Mouse (Mus musculus) forebrain, embryonic 15.5 days (tissue): ENCODE measurements around the gene Lamc3. TPM values are rescaled to one million over a fixed set of nuclear protein-coding genes. Genes with fewer than 3 reads are reported as not detected.

ENCODE experiments used
- ATAC-seq: fragments of 200-750 bp; cut with Nextera tagmentation; replicated peaks from 2 replicates; pipeline ENCODE4 v1.8.0; 2017; ENCODE audit warnings: mild to moderate bottlenecking, moderate TSS enrichment, moderate library complexity
- H3K27ac ChIP-seq: fragments of 300-500 bp; sonication (generic); replicated peaks from 2 replicates; pipeline ENCODE4 v1.5.1; 2015; ENCODE audit warnings: mild to moderate bottlenecking, inconsistent platforms
- H3K27me3 ChIP-seq: fragments of 300-500 bp; sonication (generic); 2 replicates; pipeline ENCODE4 v1.6.1; 2015; ENCODE audit warnings: inconsistent platforms
- H3K36me3 ChIP-seq: fragments of 300-500 bp; sonication (generic); 2 replicates; pipeline ENCODE4 v1.6.1; 2015; ENCODE audit warnings: mild to moderate bottlenecking, inconsistent platforms
- H3K4me1 ChIP-seq: fragments of 300-500 bp; sonication (generic); 2 replicates; pipeline ENCODE4 v1.6.1; 2015; ENCODE audit warnings: inconsistent platforms
- H3K4me2 ChIP-seq: fragments of 300-500 bp; sonication (generic); replicated peaks from 2 replicates; pipeline ENCODE4 v1.6.1; 2015; ENCODE audit warnings: mild to moderate bottlenecking, inconsistent platforms
- H3K4me3 ChIP-seq: fragments of 300-500 bp; sonication (generic); 2 replicates; pipeline ENCODE4 v1.5.1; 2015; ENCODE audit warnings: mild to moderate bottlenecking, inconsistent platforms
- H3K9ac ChIP-seq: fragments of 300-500 bp; sonication (generic); replicated peaks from 2 replicates; pipeline ENCODE4 v1.6.1; 2015; ENCODE audit warnings: mild to moderate bottlenecking, inconsistent platforms
- H3K9me3 ChIP-seq: fragments of 300-500 bp; sonication (generic); 2 replicates; pipeline ENCODE4 v1.6.1; 2016; ENCODE audit warnings: inconsistent platforms
- WGBS: fragments of 180-500 bp; shearing (Covaris S2); methylation state at CpG from one replicate; pipeline ENCODE4 v1.1.7; 2015; ENCODE audit warnings: mixed read lengths; 5-methylcytosine and 5-hydroxymethylcytosine counted together
- polyA plus RNA-seq: library from polyadenylated mRNA; unstranded; fragments of >200 nt; fragmentation: Nextera tagmentation; extraction: Ambion mirVana; gene quantifications from 2 replicates; pipeline ENCODE4 v1.2.1, GENCODE M21; 2015

Gene Lamc3
- polyA plus RNA-seq, 1 experiment from 2014 or later: 2.9 TPM

GRCm38 (mm10) chr2:31880868-31881267 is 6.2 kb upstream of the Lamc3 start:
- WGBS: 9% methylated on average over 14 of the region's 14 CpGs
- peaks cover 25% of the 10 kb centered on the region for H3K27me3 ChIP-seq
- H3K9ac ChIP-seq: no peak overlapping the region

GRCm38 (mm10) chr2:31883061-31883460 is 4.0 kb upstream of the Lamc3 start:
- Histone ChIP-seq H3K27me3 (peaks cover 47% of the 10 kb centered on the region), H3K9me3 (no peaks in the 10 kb centered on the region), H3K4me2 (no peak overlapping the region), H3K4me1 (no peaks in the 10 kb centered on the region), H3K27ac (no peak overlapping the region), H3K36me3 (no peaks in the 10 kb centered on the region), H3K4me3 (no peak overlapping the region), H3K9ac (no peak overlapping the region)
- WGBS: 3% methylated on average over 4 of the region's 4 CpGs
- ATAC-seq: no peak

More at GRCm38 (mm10) chr2:31880868-31881267, 6.2 kb upstream of the Lamc3 start:
- H3K4me2 ChIP-seq: no peak overlapping the region
- no peaks in the 10 kb centered on the region for H3K36me3 ChIP-seq
- ATAC-seq: no peak
- no peak overlapping the region for H3K4me3 ChIP-seq
- H3K9me3 ChIP-seq: no peaks in the 10 kb centered on the region
- H3K4me1 ChIP-seq: 0 out of 2 replicates have a peak, but pooled peaks cover 4% of the 10 kb centered on the region
- no peak overlapping the region for H3K27ac ChIP-seq

GRCm38 (mm10) chr2:31884806-31885205 is 2.3 kb upstream of the Lamc3 start:
- ATAC-seq: no peak
- Histone ChIP-seq H3K36me3 (no peaks in the 10 kb centered on the region), H3K4me3 (no peak overlapping the region), H3K9me3 (no peaks in the 10 kb centered on the region), H3K27ac (no peak overlapping the region), H3K27me3 (peaks cover 55% of the 10 kb centered on the region), H3K9ac (no peak overlapping the region), H3K4me1 (no peaks in the 10 kb centered on the region), H3K4me2 (no peak overlapping the region)
- 25% methylated on average over 6 of the region's 6 CpGs for WGBS

GRCm38 (mm10) chr2:31888871-31889270 is 1.8 kb downstream of the Lamc3 start:
- Histone ChIP-seq H3K4me3 (no peak overlapping the region), H3K9ac (no peak overlapping the region), H3K27ac (no peak overlapping the region), H3K4me1 (no peaks in the 10 kb centered on the region), H3K27me3 (peaks cover 44% of the 10 kb centered on the region), H3K9me3 (no peaks in the 10 kb centered on the region), H3K36me3 (no peaks in the 10 kb centered on the region), H3K4me2 (no peak overlapping the region)
- no peak for ATAC-seq
- 42% methylated on average over 1 of the region's 1 CpGs for WGBS

GRCm38 (mm10) chr2:31891219-31891618 is 4.1 kb downstream of the Lamc3 start:
- Histone ChIP-seq H3K4me2 (no peak overlapping the region), H3K36me3 (no peaks in the 10 kb centered on the region), H3K9ac (no peak overlapping the region), H3K27me3 (peaks cover 27% of the 10 kb centered on the region), H3K4me3 (no peak overlapping the region), H3K4me1 (no peaks in the 10 kb centered on the region), H3K27ac (no peak overlapping the region), H3K9me3 (no peaks in the 10 kb centered on the region)
- WGBS: 85% methylated on average over 2 of the region's 2 CpGs
- no peak for ATAC-seq

GRCm38 (mm10) chr2:31893110-31893669 is 6.1 kb downstream of the Lamc3 start:
- Histone ChIP-seq H3K4me1 (no peaks in the 10 kb centered on the region), H3K4me2 (no peak overlapping the region), H3K27me3 (peaks cover 7% of the 10 kb centered on the region), H3K9ac (no peak overlapping the region), H3K27ac (no peak overlapping the region), H3K4me3 (no peak overlapping the region), H3K36me3 (no peaks in the 10 kb centered on the region), H3K9me3 (no peaks in the 10 kb centered on the region)
- WGBS: 77% methylated on average over 10 of the region's 10 CpGs
- no peak for ATAC-seq

- ATAC-seq: no peak
- Histone ChIP-seq H3K27ac (no peak overlapping the region), H3K4me3 (no peak overlapping the region), H3K36me3 (no peaks in the 10 kb centered on the region), H3K9me3 (no peaks in the 10 kb centered on the region), H3K4me2 (no peak overlapping the region), H3K27me3 (no peaks in the 10 kb centered on the region), H3K4me1 (no peaks in the 10 kb centered on the region), H3K9ac (no peak overlapping the region)
- 48% methylated on average over 13 of the region's 13 CpGs for WGBS
These were observed 7.3 kb downstream of the Lamc3 start for GRCm38 (mm10) chr2:31894221-31894870.

- Histone ChIP-seq H3K27me3 (no peaks in the 10 kb centered on the region), H3K9me3 (no peaks in the 10 kb centered on the region), H3K9ac (no peak overlapping the region), H3K27ac (no peak overlapping the region), H3K4me2 (no peak overlapping the region), H3K36me3 (no peaks in the 10 kb centered on the region), H3K4me3 (no peak overlapping the region), H3K4me1 (peaks cover 5% of the 10 kb centered on the region; the same call in 1 of the 2 replicates)
- WGBS: 60% methylated on average over 4 of the region's 4 CpGs
- ATAC-seq: no peak
These were observed 13.8 kb downstream of the Lamc3 start for GRCm38 (mm10) chr2:31900932-31901331.

GRCm38 (mm10) chr2:31901659-31902362 is 14.7 kb downstream of the Lamc3 start:
- no peak for ATAC-seq

GRCm38 (mm10) chr2:31904089-31904488 is 17.0 kb downstream of the Lamc3 start:
- Histone ChIP-seq H3K36me3 (no peaks in the 10 kb centered on the region), H3K27me3 (no peaks in the 10 kb centered on the region), H3K27ac (no peak overlapping the region), H3K9ac (no peak overlapping the region), H3K9me3 (no peaks in the 10 kb centered on the region), H3K4me2 (no peak overlapping the region), H3K4me1 (peaks cover 5% of the 10 kb centered on the region; the same call in 1 of the 2 replicates), H3K4me3 (no peak overlapping the region)
- 22% methylated on average over 6 of the region's 6 CpGs for WGBS
- no peak for ATAC-seq

More at GRCm38 (mm10) chr2:31901659-31902362, 14.7 kb downstream of the Lamc3 start:
- H3K27me3 ChIP-seq: no peaks in the 10 kb centered on the region
- H3K36me3 ChIP-seq: no peaks in the 10 kb centered on the region
- H3K27ac ChIP-seq: no peak overlapping the region
- no peak overlapping the region for H3K4me3 ChIP-seq
- 71% methylated on average over 4 of the region's 4 CpGs for WGBS
- H3K9ac ChIP-seq: no peak overlapping the region
- H3K4me1 ChIP-seq: peaks cover 5% of the 10 kb centered on the region; the same call in 1 of the 2 replicates
- H3K4me2 ChIP-seq: no peak overlapping the region
- H3K9me3 ChIP-seq: no peaks in the 10 kb centered on the region

- no peak for ATAC-seq
- 10% methylated on average over 8 of the region's 8 CpGs for WGBS
- Histone ChIP-seq H3K27me3 (no peaks in the 10 kb centered on the region), H3K36me3 (no peaks in the 10 kb centered on the region), H3K9ac (no peak overlapping the region), H3K4me1 (peaks cover 2% of the 10 kb centered on the region; the same call in 1 of the 2 replicates), H3K4me3 (no peak overlapping the region), H3K27ac (no peak overlapping the region), H3K9me3 (no peaks in the 10 kb centered on the region), H3K4me2 (no peak overlapping the region)
These were observed 17.5 kb downstream of the Lamc3 start for GRCm38 (mm10) chr2:31904622-31905021.

- no peak overlapping the region for H3K4me3 ChIP-seq
- H3K9me3 ChIP-seq: no peaks in the 10 kb centered on the region
- 42% methylated on average over 9 of the region's 9 CpGs for WGBS
- H3K27ac ChIP-seq: no peak overlapping the region
- no peaks in the 10 kb centered on the region for H3K4me1 ChIP-seq
- H3K27me3 ChIP-seq: no peaks in the 10 kb centered on the region
- no peaks in the 10 kb centered on the region for H3K36me3 ChIP-seq
- ATAC-seq: no peak
- no peak overlapping the region for H3K9ac ChIP-seq
- no peak overlapping the region for H3K4me2 ChIP-seq
These were observed 18.6 kb downstream of the Lamc3 start for GRCm38 (mm10) chr2:31905682-31906081.
